Mouse (Mus musculus): ENCODE data around the gene Fbxl19. TPM values are rescaled to one million over a fixed set of nuclear protein-coding genes. Genes with fewer than 3 reads are reported as not detected.

Fbxl19 gene
- total RNA-seq, 1 experiment from 2014 or later, result 2.1 TPM

GRCm38 (mm10) chr7:127778350-127778749 is 34.0 kb downstream of the Fbxl19 start:
- no peak for ATAC-seq (replicated peaks; ENCODE audit: insufficient number of reproducible peaks, low FRiP score, low TSS enrichment, poor library complexity, severe bottlenecking)

GRCm38 (mm10) chr7:127785308-127785707 is 41.0 kb downstream of the Fbxl19 start, which contains the start of gene Gm49388:
Gm49388 (plus strand) TSS chr7:127785608.
- ATAC-seq (replicated peaks; ENCODE audit: insufficient number of reproducible peaks, low FRiP score, low TSS enrichment, poor library complexity, severe bottlenecking), result no peak

- no peak for ATAC-seq (replicated peaks; ENCODE audit: insufficient number of reproducible peaks, low FRiP score, low TSS enrichment, poor library complexity, severe bottlenecking)
Measured at GRCm38 (mm10) chr7:127797076-127797845, 52.9 kb downstream of the Fbxl19 start.

- ATAC-seq (replicated peaks; ENCODE audit: insufficient number of reproducible peaks, low FRiP score, low TSS enrichment, poor library complexity, severe bottlenecking), result no peak
Measured at GRCm38 (mm10) chr7:127798591-127798990, 54.2 kb downstream of the Fbxl19 start.

- no peak for ATAC-seq (replicated peaks; ENCODE audit: insufficient number of reproducible peaks, low FRiP score, low TSS enrichment, poor library complexity, severe bottlenecking)
Measured at GRCm38 (mm10) chr7:127799211-127799610, 54.9 kb downstream of the Fbxl19 start.

- ATAC-seq (replicated peaks; ENCODE audit: insufficient number of reproducible peaks, low FRiP score, low TSS enrichment, poor library complexity, severe bottlenecking), result no peak
Measured at GRCm38 (mm10) chr7:127799738-127800137, 55.4 kb downstream of the Fbxl19 start.

GRCm38 (mm10) chr7:127800435-127801009 is 56.2 kb downstream of the Fbxl19 start, which contains the start of gene Hsd3b7:
Hsd3b7 (plus strand) TSS chr7:127800604.
- ATAC-seq (replicated peaks; ENCODE audit: insufficient number of reproducible peaks, low FRiP score, low TSS enrichment, poor library complexity, severe bottlenecking), result peak; percentile 75

GRCm38 (mm10) chr7:127801010-127801621 is 56.8 kb downstream of the Fbxl19 start:
- no peak for ATAC-seq (replicated peaks; ENCODE audit: insufficient number of reproducible peaks, low FRiP score, low TSS enrichment, poor library complexity, severe bottlenecking)

GRCm38 (mm10) chr7:127802313-127802712 is 58.0 kb downstream of the Fbxl19 start:
- ATAC-seq (replicated peaks; ENCODE audit: insufficient number of reproducible peaks, low FRiP score, low TSS enrichment, poor library complexity, severe bottlenecking), result no peak

GRCm38 (mm10) chr7:127808821-127809220 is 64.5 kb downstream of the Fbxl19 start:
- no peak for ATAC-seq (replicated peaks; ENCODE audit: insufficient number of reproducible peaks, low FRiP score, low TSS enrichment, poor library complexity, severe bottlenecking)

- ATAC-seq (replicated peaks; ENCODE audit: insufficient number of reproducible peaks, low FRiP score, low TSS enrichment, poor library complexity, severe bottlenecking), result no peak
Measured at GRCm38 (mm10) chr7:127809846-127810245, 65.5 kb downstream of the Fbxl19 start.

GRCm38 (mm10) chr7:127810650-127811049 is 66.3 kb downstream of the Fbxl19 start:
- ATAC-seq (replicated peaks; ENCODE audit: insufficient number of reproducible peaks, low FRiP score, low TSS enrichment, poor library complexity, severe bottlenecking), result no peak

- no peak for ATAC-seq (replicated peaks; ENCODE audit: insufficient number of reproducible peaks, low FRiP score, low TSS enrichment, poor library complexity, severe bottlenecking)
Measured at GRCm38 (mm10) chr7:127811240-127811639, 66.9 kb downstream of the Fbxl19 start.

GRCm38 (mm10) chr7:127812292-127812691 is 67.9 kb downstream of the Fbxl19 start:
- ATAC-seq (replicated peaks; ENCODE audit: insufficient number of reproducible peaks, low FRiP score, low TSS enrichment, poor library complexity, severe bottlenecking), result no peak

GRCm38 (mm10) chr7:127813821-127814220 is 69.5 kb downstream of the Fbxl19 start:
- ATAC-seq (replicated peaks; ENCODE audit: insufficient number of reproducible peaks, low FRiP score, low TSS enrichment, poor library complexity, severe bottlenecking), result no peak

- no peak for ATAC-seq (replicated peaks; ENCODE audit: insufficient number of reproducible peaks, low FRiP score, low TSS enrichment, poor library complexity, severe bottlenecking)
Measured at GRCm38 (mm10) chr7:127814241-127814921, 70.0 kb downstream of the Fbxl19 start.

GRCm38 (mm10) chr7:127815116-127815665 is 70.8 kb downstream of the Fbxl19 start:
- ATAC-seq (replicated peaks; ENCODE audit: insufficient number of reproducible peaks, low FRiP score, low TSS enrichment, poor library complexity, severe bottlenecking), result no peak

- ATAC-seq (replicated peaks; ENCODE audit: insufficient number of reproducible peaks, low FRiP score, low TSS enrichment, poor library complexity, severe bottlenecking), result 0 out of 2 replicates have a peak, but pooled peaks have one; percentile 42
Measured at GRCm38 (mm10) chr7:127815954-127816821, 71.8 kb downstream of the Fbxl19 start.

Data from monocyte, adult 5-6 weeks (primary cell).